Mouse (Mus musculus): ENCODE results near the gene Usp8.

Gene Usp8

DNA sequence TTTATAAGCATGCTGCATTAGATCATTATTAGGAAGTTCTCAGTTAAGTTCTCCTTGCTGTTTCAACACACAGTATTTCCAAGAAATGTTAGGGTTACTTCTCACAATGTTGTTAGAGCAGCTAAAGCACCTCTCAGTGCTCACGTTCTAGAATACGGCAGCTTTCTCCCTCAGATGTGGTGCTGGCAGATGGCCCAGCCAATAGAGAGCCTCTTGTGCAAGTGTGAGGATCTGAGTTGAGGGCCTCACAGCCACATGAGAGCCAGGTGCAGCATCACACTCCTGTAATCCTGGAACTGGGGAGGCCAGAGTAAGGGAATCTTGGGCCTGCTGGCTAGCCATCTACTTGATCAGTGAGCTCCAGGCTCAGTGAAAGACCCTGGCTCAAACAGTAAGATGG, 33.2 kb downstream of the Usp8 start:
- DNase-seq (ENCODE audit: low read depth, low spot score) = no peak

DNA sequence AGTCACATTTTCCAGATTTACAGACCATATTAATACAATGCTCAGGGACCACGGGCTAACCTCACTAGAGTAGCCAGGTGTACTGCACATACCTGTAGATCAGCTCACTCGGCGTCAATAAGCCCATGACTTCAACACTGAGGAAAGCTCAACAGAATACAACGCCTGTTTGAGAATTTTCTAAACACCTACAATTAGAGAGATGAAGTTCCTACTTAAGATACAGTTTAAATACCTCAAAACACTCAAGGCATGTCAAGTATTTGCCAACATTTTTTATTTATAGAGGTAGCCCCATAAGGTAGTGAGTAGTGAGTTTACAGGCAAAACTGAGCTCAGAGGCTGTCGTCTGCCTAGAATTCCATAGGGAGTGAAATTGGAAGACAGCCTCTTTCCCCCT, 36.3 kb downstream of the Usp8 start:
- DNase-seq (ENCODE audit: low read depth, low spot score) = no peak

- DNase-seq (ENCODE audit: low read depth, low spot score) = no peak
These were observed 48.5 kb downstream of the Usp8 start for GRCm38 (mm10) chr2:126755664-126756063.

GRCm38 (mm10) chr2:126759351-126759750, 52.2 kb downstream of the Usp8 start:
- no peak for DNase-seq (ENCODE audit: low read depth, low spot score)

GRCm38 (mm10) chr2:126765867-126766582, 58.9 kb downstream of the Usp8 start:
- DNase-seq (ENCODE audit: low read depth, low spot score) = peak; percentile 37

DNA sequence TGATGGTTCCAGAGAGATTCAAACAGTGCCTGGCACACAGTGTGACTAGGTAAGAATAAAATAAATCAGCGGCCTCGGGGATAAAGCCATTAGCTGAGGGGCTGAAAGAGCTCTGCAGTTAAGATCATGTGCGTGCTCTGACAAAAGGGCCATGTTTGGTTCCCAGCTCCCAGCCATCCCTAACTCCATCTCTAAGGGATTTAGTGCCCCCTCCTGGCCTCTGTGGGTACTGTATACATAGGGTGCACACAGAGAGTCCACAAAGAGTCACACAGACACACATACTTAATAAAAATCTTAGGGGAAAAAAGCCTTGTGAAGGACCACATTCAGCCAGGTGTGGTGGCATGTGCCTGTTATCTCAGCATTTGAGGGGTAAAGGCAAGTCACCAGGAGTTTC, 60.5 kb downstream of the Usp8 start:
- peak; percentile 86 for DNase-seq (ENCODE audit: low read depth, low spot score)

- peak; percentile 38 for DNase-seq (ENCODE audit: low read depth, low spot score)
These were observed 61.1 kb downstream of the Usp8 start for GRCm38 (mm10) chr2:126768194-126768593.

GRCm38 (mm10) chr2:126769431-126770181, 62.5 kb downstream of the Usp8 start:
- no peak for DNase-seq (ENCODE audit: low read depth, low spot score)

DNA sequence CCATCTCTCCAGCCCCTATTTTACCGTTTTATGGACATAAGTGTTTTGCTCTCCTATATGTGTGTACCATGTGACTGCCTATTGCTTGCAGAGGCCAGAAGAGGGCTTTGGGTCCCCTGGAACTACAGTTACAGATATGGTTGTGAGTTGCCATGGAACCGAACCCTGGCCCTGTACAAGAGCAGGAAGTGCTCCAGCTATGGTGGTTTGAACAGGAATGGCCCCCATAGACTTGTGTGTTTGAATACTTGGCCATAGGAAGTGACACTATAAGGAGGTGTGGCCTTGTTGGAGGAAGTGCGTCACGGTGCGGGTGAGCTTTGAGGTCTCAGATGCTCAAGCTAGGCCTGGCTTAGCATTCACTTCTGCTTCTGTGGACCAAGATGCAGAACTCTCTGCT, 65.1 kb downstream of the Usp8 start:
- DNase-seq (ENCODE audit: low read depth, low spot score) = peak; percentile 72

GRCm38 (mm10) chr2:126775951-126776350, 68.8 kb downstream of the Usp8 start:
- DNase-seq (ENCODE audit: low read depth, low spot score) = no peak

- no peak for DNase-seq (ENCODE audit: low read depth, low spot score)
These were observed 69.3 kb downstream of the Usp8 start for GRCm38 (mm10) chr2:126776416-126776815.

GRCm38 (mm10) chr2:126778806-126779205, 71.7 kb downstream of the Usp8 start:
- no peak for DNase-seq (ENCODE audit: low read depth, low spot score)

DNA sequence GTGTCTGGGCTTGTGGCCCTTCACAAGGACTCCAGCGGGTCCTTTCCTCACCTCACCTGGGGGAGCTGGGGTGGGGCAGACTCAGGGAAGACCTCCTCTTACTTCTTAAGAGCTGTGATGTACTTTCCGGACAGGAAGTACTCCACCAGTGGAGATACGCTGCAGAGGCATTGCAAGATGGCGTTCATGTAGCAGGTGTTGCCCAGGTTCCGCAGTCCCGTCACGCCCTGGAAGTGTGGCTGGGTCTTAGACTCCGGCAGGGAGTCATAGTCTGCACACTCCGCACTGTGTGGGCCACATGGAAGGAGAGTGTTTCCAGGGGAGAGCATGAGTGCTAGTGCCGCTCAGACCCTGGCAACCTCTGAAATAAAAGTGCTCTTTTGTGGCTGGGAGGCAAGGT, 73.2 kb downstream of the Usp8 start:
- peak; percentile 78 for DNase-seq (ENCODE audit: low read depth, low spot score)

DNA sequence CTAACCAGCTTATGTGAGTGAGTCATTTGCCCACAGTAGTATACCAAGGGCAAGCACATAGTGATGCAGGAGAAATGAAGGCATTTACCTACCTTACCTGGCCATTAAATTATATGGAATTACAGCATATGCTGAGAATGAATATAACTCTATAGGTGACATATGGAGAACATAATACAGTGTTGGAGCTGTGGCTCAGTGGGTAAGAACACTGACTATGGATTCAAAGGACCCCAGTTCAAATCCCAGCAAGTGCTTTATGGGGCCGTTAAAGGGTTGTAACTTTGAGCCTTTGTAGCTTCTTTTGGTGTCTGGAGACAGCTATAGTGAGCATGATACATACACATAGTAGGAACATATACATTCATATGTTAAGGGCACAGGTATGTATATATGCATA, 74.3 kb downstream of the Usp8 start:
- DNase-seq (ENCODE audit: low read depth, low spot score) = no peak

DNA sequence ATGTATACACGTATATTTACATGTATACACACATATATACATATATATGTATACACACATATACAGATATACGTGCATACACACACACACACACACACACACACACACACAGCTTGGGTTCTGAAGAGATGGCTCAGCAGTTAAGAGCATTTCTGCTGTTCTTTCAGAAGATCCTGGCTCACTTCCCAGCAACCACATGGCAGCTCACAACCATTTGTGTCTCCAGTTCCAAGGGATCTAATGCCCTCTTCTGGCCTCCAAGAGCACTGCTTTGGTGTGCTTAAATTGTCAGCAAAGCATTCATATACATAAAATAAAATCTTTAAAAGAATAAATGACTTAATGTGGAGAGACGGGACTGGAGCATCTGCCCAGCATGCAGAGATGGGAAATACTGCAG, 75.3 kb downstream of the Usp8 start:
- DNase-seq (ENCODE audit: low read depth, low spot score) = peak; percentile 68

GRCm38 (mm10) chr2:126783370-126783769, 76.2 kb downstream of the Usp8 start, which contains the start of gene Usp50:
Gene Usp50 (minus strand): TSS chr2:126783470.
- DNase-seq (ENCODE audit: low read depth, low spot score) = no peak

- peak; percentile 52 for DNase-seq (ENCODE audit: low read depth, low spot score)
These were observed 80.7 kb downstream of the Usp8 start for GRCm38 (mm10) chr2:126787721-126788342.

- DNase-seq (ENCODE audit: low read depth, low spot score) = no peak
These were observed 85.5 kb downstream of the Usp8 start for GRCm38 (mm10) chr2:126792611-126793010.

- DNase-seq (ENCODE audit: low read depth, low spot score) = peak; percentile 51
These were observed 88.6 kb downstream of the Usp8 start for GRCm38 (mm10) chr2:126795708-126796107.

GRCm38 (mm10) chr2:126798455-126798854, 91.3 kb downstream of the Usp8 start:
- no peak for DNase-seq (ENCODE audit: low read depth, low spot score)

GRCm38 (mm10) chr2:126801980-126802379, 94.9 kb downstream of the Usp8 start:
- DNase-seq (ENCODE audit: low read depth, low spot score) = no peak
